In genomic region chr13:58344505-58344904, GRCm38 (mm10) we compare ENCODE assay signal across 23 mouse cellular contexts. TPM values are rescaled to one million over a fixed set of nuclear protein-coding genes. Genes with fewer than 3 reads are reported as not detected.
DNase-seq lines count a peak whose midpoint lies in the region.
"Had no signal": no experiment of that assay in that cellular context is flagged by ENCODE, and none has a peak within 500 bp of the region (broad histone marks: within the 10 kb centered on the region; RNA-seq: fewer than 3 reads in every experiment).

No protein-coding gene starts in this region.

- DNase-seq in frontal cortex, postnatal 36 days (ENCODE audit: low spot score in 2 of 2), result peak; percentile 15 to 45
- no peak for DNase-seq in frontal cortex, postnatal 14 days (ENCODE audit: low spot score in 2 of 2)
- DNase-seq in layer of hippocampus, postnatal 14 days (ENCODE audit: low spot score in 2 of 2), result peak; percentile 9 to 15
- DNase-seq in layer of hippocampus, adult 9-10 months (ENCODE audit: low spot score), result no peak
- DNase-seq in right cerebral cortex, adult 2 months (ENCODE audit: low spot score in 2 of 2), result peak; percentile 21 to 45
- DNase-seq in right cerebral cortex, postnatal 14 days, result no peak
- DNase-seq in urinary bladder, adult 2 months (ENCODE audit: low spot score), result no peak
- DNase-seq: adrenal gland, adult 8-10 months; cerebellum, adult 8-10 months; cerebellum, postnatal 25 days; forebrain, postnatal 0 days; gastrocnemius, adult 2 months; gastrocnemius, postnatal 36 days; heart, adult 2 months; heart, postnatal 10 days; kidney, adult 11 months; kidney, postnatal 36 days; lung, embryonic 14.5 days; lung, postnatal 14 days; midbrain, embryonic 14.5 days had no signal

RNA-seq across cellular contexts. Expression of gene Kif27, which starts 14.4 kb away (rescaled TPM):
- 1 to 10 TPM; 2.0 to 3.6 TPM for total RNA-seq in layer of hippocampus, postnatal 14 days (2021)
- polyA plus RNA-seq in urinary bladder, adult 2 months (2012; rRNA removed), result 0.39 and 0.46 TPM in 2 replicates
- total RNA-seq: gastrocnemius, postnatal 36 days had no signal
- polyA plus RNA-seq: G1E; inflammation-experienced regulatory T-cells, adult 6 months; liver, adult 2 months had no signal

RNA-seq across cellular contexts. Expression of gene 2210016F16Rik, which starts 40.5 kb away (rescaled TPM):
- 1 to 10 TPM; 5.7 to 6.3 TPM for total RNA-seq in layer of hippocampus, postnatal 14 days (2021)
- polyA plus RNA-seq in urinary bladder, adult 2 months (2012; rRNA removed), result 22.3 and 24.8 TPM in 2 replicates

RNA-seq across cellular contexts. Expression of gene Rmi1, which starts 57.5 kb away (rescaled TPM):
- 10 to 100 TPM; 16.3 to 16.6 TPM for total RNA-seq in layer of hippocampus, postnatal 14 days (2021)
- 15.4 and 15.5 TPM in 2 replicates for polyA plus RNA-seq in urinary bladder, adult 2 months (2012; rRNA removed)

RNA-seq across cellular contexts. Expression of gene Hnrnpk, which starts 58.6 kb away (rescaled TPM):
- total RNA-seq in layer of hippocampus, postnatal 14 days (2021), result 100 to 1,000 TPM; 716 to 724 TPM
- polyA plus RNA-seq in urinary bladder, adult 2 months (2012; rRNA removed), result 504 and 577 TPM in 2 replicates

Comparison
In these comparisons a context has a peak if more than half of its experiments do, and no peak if none do; other contexts are left out.
1. DNase-seq: peak in frontal cortex, postnatal 36 days (2 of 2), layer of hippocampus, postnatal 14 days (2 of 2) and right cerebral cortex, adult 2 months (2 of 2); none in frontal cortex, postnatal 14 days (0 of 2), layer of hippocampus, adult 9-10 months (single experiment), right cerebral cortex, postnatal 14 days (single experiment) and urinary bladder, adult 2 months (single experiment).